Comparison of ENCODE assay signal across 27 mouse cellular contexts in the genomic region with DNA sequence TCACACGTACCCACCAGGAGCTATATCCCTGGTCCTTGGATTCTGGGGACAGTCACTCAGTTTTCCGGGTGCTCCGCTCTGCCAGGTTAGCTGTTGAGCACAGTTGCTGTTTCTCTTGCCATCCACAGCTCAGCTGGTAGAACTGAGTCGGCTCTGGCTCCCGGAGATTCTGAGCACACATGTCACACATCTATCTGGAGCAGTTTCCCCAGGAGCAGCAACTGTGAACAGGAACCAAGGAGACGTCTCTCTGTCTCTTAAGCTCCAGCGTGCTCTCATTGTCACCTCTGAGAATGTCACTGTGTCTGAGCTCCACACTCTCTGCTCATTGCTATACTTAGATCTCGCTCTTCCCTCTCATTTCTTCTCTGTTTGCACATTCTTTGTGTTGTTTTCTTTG. TPM values are rescaled to one million over a fixed set of nuclear protein-coding genes. Genes with fewer than 3 reads are reported as not detected.
DNase-seq lines count a peak whose midpoint lies in the region; ATAC-seq and TF ChIP-seq lines count a peak whose summit lies in the region.
"Had no signal": no experiment of that assay in that cellular context is flagged by ENCODE, and none has a peak within 500 bp of the region (broad histone marks: within the 10 kb centered on the region; RNA-seq: fewer than 3 reads in every experiment).

No protein-coding gene starts in this region.

- H3K9me3 ChIP-seq in forebrain, embryonic 15.5 days, result no peaks in the 10 kb centered on the region
- H3K9me3 ChIP-seq in forebrain, embryonic 13.5 days (replicated peaks), result no peaks in the 10 kb centered on the region
- H3K9me3 ChIP-seq in heart, embryonic 11.5 days (replicated peaks; ENCODE audit: control insufficient read depth, low read length), result no peaks in the 10 kb centered on the region
- H3K9me3 ChIP-seq in heart, postnatal 0 days (replicated peaks; ENCODE audit: control insufficient read depth, low read length), result no peaks in the 10 kb centered on the region
- H3K9me3 ChIP-seq: hindbrain, embryonic 13.5 days; midbrain, embryonic 15.5 days; neural tube, embryonic 15.5 days had no signal

- H3K4me3 ChIP-seq in forebrain, embryonic 15.5 days, result no peak overlapping the region
- H3K4me3 ChIP-seq in forebrain, embryonic 13.5 days, result no peak overlapping the region
- H3K4me3 ChIP-seq in heart, embryonic 11.5 days (ENCODE audit: low read depth, low read length), result no peak overlapping the region
- no peak overlapping the region for H3K4me3 ChIP-seq in heart, postnatal 0 days (ENCODE audit: low read depth, low read length)
- H3K4me3 ChIP-seq: hindbrain, embryonic 13.5 days; midbrain, embryonic 15.5 days; neural tube, embryonic 15.5 days had no signal

- DNase-seq in heart, postnatal 36 days, result no peak
- no peak for DNase-seq in heart, postnatal 0 days (ENCODE audit: low spot score)
- DNase-seq in heart, postnatal 4 days, result no peak
- DNase-seq in brain, adult 2 months (ENCODE audit: low read depth, low spot score), result peak; percentile 58
- DNase-seq: adrenal gland, adult 8-10 months; cerebellum, adult 11 months; cerebellum, adult 9-10 months; cerebellum, postnatal 36 days; kidney, adult 8-10 months; kidney, postnatal 10 days; layer of hippocampus, postnatal 36 days; liver; lung, adult 2 months; lung, postnatal 10 days; retina, postnatal 1 day; thymus, adult 2 months; thymus, postnatal 36 days had no signal

- H3K27ac ChIP-seq in forebrain, embryonic 15.5 days (replicated peaks), result 0 out of 2 replicates have a peak overlapping the region, but pooled peaks have one; percentile 19
- no peak overlapping the region for H3K27ac ChIP-seq in forebrain, embryonic 13.5 days
- no peak overlapping the region for H3K27ac ChIP-seq in heart, embryonic 11.5 days (ENCODE audit: low read depth, low read length)
- no peak overlapping the region for H3K27ac ChIP-seq in heart, postnatal 0 days (ENCODE audit: low read depth)
- H3K27ac ChIP-seq: hindbrain, embryonic 13.5 days; liver, embryonic 14.5 days; macrophage; midbrain, embryonic 15.5 days; neural tube, embryonic 15.5 days had no signal

- no peak overlapping the region for H3K4me2 ChIP-seq in forebrain, embryonic 15.5 days (replicated peaks)
- H3K4me2 ChIP-seq in forebrain, embryonic 13.5 days, result no peak overlapping the region
- 0 out of 2 replicates have a peak overlapping the region, but pooled peaks have one; percentile 6 for H3K4me2 ChIP-seq in heart, embryonic 11.5 days
- no peak overlapping the region for H3K4me2 ChIP-seq in heart, postnatal 0 days (ENCODE audit: low read depth, low read length)
- H3K4me2 ChIP-seq: hindbrain, embryonic 13.5 days; midbrain, embryonic 15.5 days; neural tube, embryonic 15.5 days had no signal

- H3K4me1 ChIP-seq in forebrain, embryonic 15.5 days, result peaks cover 16% of the 10 kb centered on the region; the same call in 1 of the 2 replicates
- H3K4me1 ChIP-seq in forebrain, embryonic 13.5 days, result no peaks in the 10 kb centered on the region
- peaks cover 7% of the 10 kb centered on the region; the same call in 1 of the 2 replicates for H3K4me1 ChIP-seq in heart, embryonic 11.5 days (ENCODE audit: control insufficient read depth, insufficient read depth, low read length)
- H3K4me1 ChIP-seq in heart, postnatal 0 days (ENCODE audit: control insufficient read depth, insufficient read depth), result peaks cover 7% of the 10 kb centered on the region; the same call in 1 of the 2 replicates
- H3K4me1 ChIP-seq: midbrain, embryonic 15.5 days; neural tube, embryonic 15.5 days had no signal

- no peak overlapping the region for H3K9ac ChIP-seq in forebrain, embryonic 15.5 days (replicated peaks)
- H3K9ac ChIP-seq in forebrain, embryonic 13.5 days, result no peak overlapping the region
- H3K9ac ChIP-seq in heart, embryonic 11.5 days (ENCODE audit: low read depth, low read length), result no peak overlapping the region
- no peak overlapping the region for H3K9ac ChIP-seq in heart, postnatal 0 days (replicated peaks; ENCODE audit: low read depth, low read length)
- H3K9ac ChIP-seq: hindbrain, embryonic 13.5 days; liver, embryonic 14.5 days; midbrain, embryonic 15.5 days; neural tube, embryonic 15.5 days had no signal

- 69% methylated on average over 8 of the region's 8 CpGs for WGBS in forebrain, embryonic 15.5 days
- WGBS in forebrain, embryonic 13.5 days, result 67% methylated on average over 8 of the region's 8 CpGs
- WGBS in heart, embryonic 11.5 days (ENCODE audit: insufficient replicate concordance), result 59% methylated on average over 8 of the region's 8 CpGs
- 54% methylated on average over 8 of the region's 8 CpGs for WGBS in heart, postnatal 0 days

- no peaks in the 10 kb centered on the region for H3K27me3 ChIP-seq in forebrain, embryonic 15.5 days
- no peaks in the 10 kb centered on the region for H3K27me3 ChIP-seq in forebrain, embryonic 13.5 days
- no peaks in the 10 kb centered on the region for H3K27me3 ChIP-seq in heart, embryonic 11.5 days (ENCODE audit: control insufficient read depth, insufficient read depth, low read length)
- peaks cover 3% of the 10 kb centered on the region; the same call in 1 of the 2 replicates for H3K27me3 ChIP-seq in heart, postnatal 0 days (ENCODE audit: control insufficient read depth, insufficient read depth, low read length)
- H3K27me3 ChIP-seq: hindbrain, embryonic 13.5 days; midbrain, embryonic 15.5 days; neural tube, embryonic 15.5 days had no signal

- TF ChIP-seq EP300 in heart, postnatal 0 days (IDR thresholded peaks at IDR 0.05; ENCODE audit: low read depth), result no peak

- no peak for ATAC-seq in forebrain, embryonic 15.5 days (replicated peaks)
- ATAC-seq in forebrain, embryonic 13.5 days, result no peak
- ATAC-seq in heart, embryonic 11.5 days (replicated peaks; ENCODE audit: insufficient number of reproducible peaks, low FRiP score, low TSS enrichment), result no peak
- no peak for ATAC-seq in heart, postnatal 0 days (ENCODE audit: insufficient read depth, low read depth)
- ATAC-seq: intestine, embryonic 16.5 days; midbrain, embryonic 15.5 days had no signal

- intact Hi-C loops in heart, postnatal 36 days (cut with DNase I), result loop anchor here (5.0 kb wide), 3 partner anchors 329 to 574 kb away; no protein-coding TSS in a partner anchor

- 0 out of 2 replicates have a peak, but pooled peaks have one; percentile 2 for TF ChIP-seq CTCF in heart, postnatal 0 days (IDR thresholded peaks at IDR 0.05; ENCODE audit: low read depth)

- H3K36me3 ChIP-seq in forebrain, embryonic 15.5 days, result no peaks in the 10 kb centered on the region
- no peaks in the 10 kb centered on the region for H3K36me3 ChIP-seq in forebrain, embryonic 13.5 days (ENCODE audit: poor library complexity, severe bottlenecking)
- H3K36me3 ChIP-seq in heart, embryonic 11.5 days (ENCODE audit: control insufficient read depth, insufficient read depth, low read length), result no peaks in the 10 kb centered on the region
- H3K36me3 ChIP-seq in heart, postnatal 0 days (replicated peaks; ENCODE audit: control insufficient read depth, insufficient read depth, low read length), result no peaks in the 10 kb centered on the region
- H3K36me3 ChIP-seq: G1E; hindbrain, embryonic 13.5 days; midbrain, embryonic 15.5 days; neural tube, embryonic 15.5 days had no signal

RNA-seq across cellular contexts. Expression of a gene that starts 32.4 kb away (rescaled TPM):
- 2.5 and 2.9 TPM in 2 replicates for polyA plus RNA-seq in forebrain, embryonic 15.5 days (2015; fragmentation: Nextera tagmentation; extraction: Ambion mirVana)
- polyA plus RNA-seq in forebrain, embryonic 13.5 days (2015; fragmentation: Nextera tagmentation; extraction: Ambion mirVana), result 1.3 and 1.9 TPM in 2 replicates
- polyA plus RNA-seq in heart, embryonic 11.5 days (2014; fragmentation: Nextera tagmentation; extraction: Ambion mirVana), result 7.6 and 8.5 TPM in 2 replicates
- total RNA-seq in heart, postnatal 36 days (2021), result 10 to 100 TPM; 18.9 to 28.6 TPM
- 0.95 and 1.6 TPM in 2 replicates for total RNA-seq in heart, postnatal 0 days (2014; rRNA removed; ENCODE audit: low replicate concordance)
- polyA plus RNA-seq in heart, postnatal 0 days (2015; fragmentation: Nextera tagmentation; extraction: Ambion mirVana), result 8.7 and 9.3 TPM in 2 replicates
- 10 to 100 TPM; 10.5 to 12.7 TPM for total RNA-seq in heart, postnatal 4 days (2021)
- polyA plus RNA-seq: G1E had no signal
